Mouse (Mus musculus): ENCODE results near the gene Pyroxd1.

GRCm38 (mm10) chr6:142384521-142384920 lies 39.1 kb downstream of the Pyroxd1 start:
- TF ChIP-seq CTCF (IDR thresholded peaks at IDR 0.05; ENCODE audit: low read depth): no peak
- no peak for TF ChIP-seq EP300 (IDR thresholded peaks at IDR 0.05; ENCODE audit: low read depth)

All from liver, embryonic 14.5 days (tissue).